Comparison of ENCODE assay signal across 12 mouse cellular contexts in the genomic region with DNA sequence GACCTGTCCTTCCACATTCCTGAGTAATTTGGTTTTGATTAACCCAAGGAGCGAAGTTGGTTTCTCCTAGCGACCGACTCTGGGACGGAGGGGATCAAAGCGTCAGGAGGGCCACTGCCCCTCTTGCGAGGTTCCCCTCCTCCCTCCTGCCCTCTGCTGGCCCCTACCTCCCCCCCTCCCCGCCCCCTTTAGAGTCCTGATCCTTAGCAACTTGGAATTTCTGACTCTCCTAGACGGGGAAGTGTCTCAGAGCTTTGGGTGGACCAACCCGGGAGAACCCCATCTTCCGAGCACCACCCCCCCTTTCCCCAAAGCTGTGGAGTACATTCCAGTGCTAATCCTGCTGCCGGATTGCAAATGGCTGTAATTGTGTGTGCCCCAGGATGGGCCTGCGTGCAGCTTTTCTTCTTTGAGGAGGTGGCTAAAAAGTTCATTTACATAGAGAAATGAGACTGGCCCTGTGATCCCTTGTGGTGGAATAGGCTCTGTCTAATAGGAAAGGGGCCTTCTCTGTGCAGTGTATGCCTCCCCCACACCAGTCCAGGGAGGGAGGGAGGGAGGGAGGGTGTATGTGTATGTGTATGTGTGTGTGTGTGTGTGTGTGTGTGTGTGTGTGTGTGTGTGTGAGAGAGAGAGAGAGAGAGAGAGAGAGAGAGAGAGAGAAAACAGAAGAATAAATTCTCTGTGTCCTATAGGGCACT.
A peak's percentile ranks its signal among the peaks of the same experiment; 100 is the strongest.
DNase-seq lines count a peak whose midpoint lies in the region; ATAC-seq and TF ChIP-seq lines count a peak whose summit lies in the region.
"Had no signal": no experiment of that assay in that cellular context is flagged by ENCODE, and none has a peak within 500 bp of the region (broad histone marks: within the 10 kb centered on the region; RNA-seq: fewer than 3 reads in every experiment).

No protein-coding gene starts in this region.

- DNase-seq in heart, embryonic 10.5 days (ENCODE audit: low spot score) = no peak
- no peak for DNase-seq in heart, postnatal 10 days
- DNase-seq in lung, postnatal 0 days (ENCODE audit: low spot score) = no peak
- DNase-seq in lung, postnatal 25 days (ENCODE audit: low spot score) = no peak
- no peak for DNase-seq in layer of hippocampus, adult 11-12 months (ENCODE audit: low spot score)
- DNase-seq in natural killer cell, adult 2 months (ENCODE audit: low spot score in 2 of 2) = no peak
- DNase-seq: B cell, adult 2 months; liver, embryonic 13.5 days; right cerebral cortex, postnatal 25 days; thymus, adult 18-20 months had no signal

- peak overlapping the region; percentile 23; the same call in 1 of the 2 replicates for H3K4me3 ChIP-seq in heart, embryonic 10.5 days
- no peak overlapping the region for H3K4me3 ChIP-seq in lung, postnatal 0 days (ENCODE audit: low read depth, low read length)
- peak overlapping the region; percentile 8; the same call in 1 of the 2 replicates for H3K4me3 ChIP-seq in limb, embryonic 13.5 days
- H3K4me3 ChIP-seq in stomach, embryonic 16.5 days (replicated peaks; ENCODE audit: low read length) = no peak overlapping the region
- H3K4me3 ChIP-seq: liver, embryonic 13.5 days had no signal

- H3K36me3 ChIP-seq in heart, embryonic 10.5 days = no peaks in the 10 kb centered on the region
- no peaks in the 10 kb centered on the region for H3K36me3 ChIP-seq in lung, postnatal 0 days (ENCODE audit: insufficient read depth, low read length)
- H3K36me3 ChIP-seq in limb, embryonic 13.5 days = no peaks in the 10 kb centered on the region
- no peaks in the 10 kb centered on the region for H3K36me3 ChIP-seq in stomach, embryonic 16.5 days (ENCODE audit: control insufficient read depth, insufficient read depth, low read length)
- H3K36me3 ChIP-seq: liver, embryonic 13.5 days had no signal

- no peak overlapping the region for H3K9ac ChIP-seq in lung, postnatal 0 days (replicated peaks; ENCODE audit: low read depth)
- peak overlapping the region; percentile 31; the same call in 1 of the 2 replicates for H3K9ac ChIP-seq in limb, embryonic 13.5 days
- H3K9ac ChIP-seq in stomach, embryonic 16.5 days (ENCODE audit: low read length) = peak overlapping the region; percentile 46
- H3K9ac ChIP-seq: liver, embryonic 13.5 days had no signal

- peak; percentile 20; the same call in 1 of the 2 replicates for ATAC-seq in lung, postnatal 0 days
- ATAC-seq in limb, embryonic 13.5 days (ENCODE audit: low FRiP score, low read depth) = no peak
- peak; percentile 9; the same call in 1 of the 2 replicates for ATAC-seq in stomach, embryonic 16.5 days (ENCODE audit: insufficient read depth, low FRiP score)

- no peak for TF ChIP-seq EP300 in lung, postnatal 0 days (IDR thresholded peaks at IDR 0.05)

- H3K9me3 ChIP-seq in heart, embryonic 10.5 days = no peaks in the 10 kb centered on the region
- H3K9me3 ChIP-seq in lung, postnatal 0 days (ENCODE audit: low read length) = no peaks in the 10 kb centered on the region
- no peaks in the 10 kb centered on the region for H3K9me3 ChIP-seq in limb, embryonic 13.5 days
- H3K9me3 ChIP-seq in stomach, embryonic 16.5 days (replicated peaks; ENCODE audit: control insufficient read depth, low read length) = no peaks in the 10 kb centered on the region
- H3K9me3 ChIP-seq: liver, embryonic 13.5 days had no signal

- intact Hi-C loops in heart, postnatal 10 days (cut with DNase I) = no loop called here

- WGBS in heart, embryonic 10.5 days = 8% methylated on average over 12 of the region's 12 CpGs
- 38% methylated on average over 12 of the region's 12 CpGs for WGBS in lung, postnatal 0 days
- WGBS in limb, embryonic 13.5 days = 8% methylated on average over 12 of the region's 12 CpGs
- WGBS in stomach, embryonic 16.5 days = 17% methylated on average over 12 of the region's 12 CpGs

- peak overlapping the region; percentile 47 for H3K27ac ChIP-seq in heart, embryonic 10.5 days
- H3K27ac ChIP-seq in lung, postnatal 0 days (ENCODE audit: low read length) = no peak overlapping the region
- H3K27ac ChIP-seq in limb, embryonic 13.5 days = no peak overlapping the region; the same call in 1 of the 2 replicates
- peak overlapping the region; percentile 54 for H3K27ac ChIP-seq in stomach, embryonic 16.5 days (ENCODE audit: low read length)
- H3K27ac ChIP-seq: liver, embryonic 13.5 days had no signal

- no peak for TF ChIP-seq CTCF in lung, postnatal 0 days (IDR thresholded peaks at IDR 0.05)

- H3K27me3 ChIP-seq in heart, embryonic 10.5 days (ENCODE audit: insufficient read depth, poor library complexity, severe bottlenecking) = no peaks in the 10 kb centered on the region
- no peaks in the 10 kb centered on the region for H3K27me3 ChIP-seq in lung, postnatal 0 days (replicated peaks; ENCODE audit: insufficient read depth, low read length)
- no peaks in the 10 kb centered on the region for H3K27me3 ChIP-seq in limb, embryonic 13.5 days
- H3K27me3 ChIP-seq in stomach, embryonic 16.5 days (ENCODE audit: control insufficient read depth, insufficient read depth, low read length) = no peaks in the 10 kb centered on the region
- H3K27me3 ChIP-seq: liver, embryonic 13.5 days had no signal

- peaks cover 92% of the 10 kb centered on the region for H3K4me1 ChIP-seq in heart, embryonic 10.5 days
- H3K4me1 ChIP-seq in lung, postnatal 0 days (ENCODE audit: insufficient read depth, low read depth, low read length) = peaks cover 20% of the 10 kb centered on the region
- H3K4me1 ChIP-seq in limb, embryonic 13.5 days = peaks cover 100% of the 10 kb centered on the region
- peaks cover 85% of the 10 kb centered on the region for H3K4me1 ChIP-seq in stomach, embryonic 16.5 days (ENCODE audit: control insufficient read depth, insufficient read depth, low read length)

- 0 out of 2 replicates have a peak overlapping the region, but pooled peaks have one; percentile 27 for H3K4me2 ChIP-seq in lung, postnatal 0 days (replicated peaks; ENCODE audit: low read depth, low read length)
- H3K4me2 ChIP-seq in limb, embryonic 13.5 days (replicated peaks) = peak overlapping the region; percentile 47
- peak overlapping the region; percentile 32 for H3K4me2 ChIP-seq in stomach, embryonic 16.5 days (ENCODE audit: low read depth, low read length)
- H3K4me2 ChIP-seq: liver, embryonic 13.5 days had no signal

Comparison
In these comparisons a context has a peak if more than half of its experiments do, and no peak if none do; other contexts are left out.
1. H3K27ac ChIP-seq: peak in heart, embryonic 10.5 days (single experiment) and stomach, embryonic 16.5 days (single experiment); none in lung, postnatal 0 days (single experiment) and limb, embryonic 13.5 days (single experiment).
2. H3K4me3 ChIP-seq: peak in heart, embryonic 10.5 days (single experiment) and limb, embryonic 13.5 days (single experiment); none in lung, postnatal 0 days (single experiment) and stomach, embryonic 16.5 days (single experiment).
3. Peak in every context shown above with its lines, with median percentiles within 50 percentile points of each other: H3K4me2 ChIP-seq.